Mouse (Mus musculus) kidney, embryonic 14.5 days (tissue): ENCODE data around the gene Kmo. TPM values are rescaled to one million over a fixed set of nuclear protein-coding genes. Genes with fewer than 3 reads are reported as not detected.

ENCODE experiments used
- ATAC-seq: fragments of 200-750 bp; cut with Nextera tagmentation; 2 replicates; pipeline ENCODE4 v1.8.0; 2017; ENCODE audit warnings: moderate number of reproducible peaks, mild to moderate bottlenecking, moderate TSS enrichment, moderate library complexity; ENCODE audit not compliant: low FRiP score, low TSS enrichment
- H3K27ac ChIP-seq: fragments of 300-500 bp; sonication (generic); 2 replicates; pipeline ENCODE4 v1.5.1; 2014; ENCODE audit warnings: low read depth, mild to moderate bottlenecking, low read length, moderate library complexity, mixed read lengths
- H3K27me3 ChIP-seq: fragments of 300-500 bp; sonication (generic); 2 replicates; pipeline ENCODE4 v1.6.1; 2014; ENCODE audit warnings: mild to moderate bottlenecking, low read length; ENCODE audit not compliant: control insufficient read depth, insufficient read depth
- H3K36me3 ChIP-seq: fragments of 300-500 bp; sonication (generic); 2 replicates; pipeline ENCODE4 v1.6.1; 2014; ENCODE audit warnings: low read length, mixed read lengths; ENCODE audit not compliant: control insufficient read depth, insufficient read depth
- H3K4me1 ChIP-seq: fragments of 300-500 bp; sonication (generic); 2 replicates; pipeline ENCODE4 v1.6.1; 2014; ENCODE audit warnings: low read length, mixed read lengths; ENCODE audit not compliant: control insufficient read depth, insufficient read depth
- H3K4me2 ChIP-seq: fragments of 300-500 bp; sonication (generic); replicated peaks from 2 replicates; pipeline ENCODE4 v1.6.1; 2014; ENCODE audit warnings: low read depth, mild to moderate bottlenecking, low read length
- H3K4me3 ChIP-seq: fragments of 300-500 bp; sonication (generic); 2 replicates; pipeline ENCODE4 v1.5.1; 2014; ENCODE audit warnings: mild to moderate bottlenecking, low read length
- H3K9ac ChIP-seq: fragments of 300-500 bp; sonication (generic); 2 replicates; pipeline ENCODE4 v1.6.1; 2014; ENCODE audit warnings: low read depth, mild to moderate bottlenecking, low read length, moderate library complexity
- H3K9me3 ChIP-seq: fragments of 300-500 bp; sonication (generic); 2 replicates; pipeline ENCODE4 v1.6.1; 2016; ENCODE audit warnings: low read length; ENCODE audit not compliant: control insufficient read depth
- WGBS: fragments of 180-500 bp; shearing (Covaris S2); extraction: QIAGEN DNeasy Blood & Tissue Kit; methylation state at CpG from one replicate; pipeline ENCODE4 v1.1.7; 2014; 5-methylcytosine and 5-hydroxymethylcytosine counted together
- polyA plus RNA-seq: library from polyadenylated mRNA; unstranded; fragments of >200 nt; fragmentation: Nextera tagmentation; extraction: Ambion mirVana; gene quantifications from 2 replicates; pipeline ENCODE4 v1.2.1, GENCODE M21; 2014

Gene Kmo
- polyA plus RNA-seq, 1 experiment from 2014 or later: not detected

DNA sequence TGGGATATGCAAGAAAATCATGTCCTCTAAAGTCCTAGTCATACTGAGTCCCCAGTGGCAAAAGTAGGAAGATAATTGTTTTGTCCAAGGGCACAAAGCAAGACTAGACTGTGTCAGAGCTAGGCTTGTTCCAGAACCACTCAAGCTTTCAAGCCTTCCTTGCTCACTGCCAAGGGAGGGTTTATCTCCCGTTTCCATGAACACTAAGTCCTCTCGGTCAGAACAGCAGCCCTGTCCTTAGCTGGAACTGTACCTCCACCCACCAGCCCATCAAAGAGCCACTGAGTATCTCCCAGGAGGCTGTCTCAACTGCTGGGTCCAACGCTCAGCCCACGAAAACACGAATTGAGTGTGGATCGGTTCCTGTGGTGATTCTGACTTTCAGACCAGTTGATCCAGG lies 54.9 kb downstream of the Kmo start:
- Histone ChIP-seq H3K4me1 (no peaks in the 10 kb centered on the region), H3K9me3 (no peaks in the 10 kb centered on the region), H3K27me3 (no peaks in the 10 kb centered on the region), H3K9ac (no peak overlapping the region), H3K4me3 (no peak overlapping the region), H3K27ac (no peak overlapping the region), H3K4me2 (no peak overlapping the region), H3K36me3 (no peaks in the 10 kb centered on the region)
- WGBS: 87% methylated on average over 6 of the region's 6 CpGs
- ATAC-seq: no peak

DNA sequence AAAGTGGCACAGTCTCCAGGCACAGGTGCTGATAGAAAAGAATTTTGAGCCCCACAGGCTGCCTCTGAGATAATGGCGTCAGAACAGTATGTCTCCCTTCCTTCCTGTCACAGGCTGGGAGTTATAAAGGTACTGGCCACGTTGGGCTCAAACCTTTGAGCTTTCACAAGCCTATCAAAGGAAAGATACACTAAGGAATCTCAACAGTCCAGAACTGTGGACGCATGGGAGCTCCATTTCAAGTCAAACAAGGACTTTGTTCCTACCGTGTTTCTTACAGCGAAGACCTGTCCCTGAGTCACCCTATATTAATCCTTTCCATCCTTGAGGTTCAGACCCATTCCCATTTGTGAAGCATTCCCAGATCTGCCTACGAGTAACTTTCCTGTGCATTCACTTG lies 57.3 kb downstream of the Kmo start:
- no peak for ATAC-seq
- Histone ChIP-seq H3K27ac (no peak overlapping the region), H3K4me3 (no peak overlapping the region), H3K9ac (no peak overlapping the region), H3K4me2 (no peak overlapping the region), H3K27me3 (no peaks in the 10 kb centered on the region), H3K9me3 (no peaks in the 10 kb centered on the region), H3K4me1 (no peaks in the 10 kb centered on the region), H3K36me3 (no peaks in the 10 kb centered on the region)
- 86% methylated on average over 6 of the region's 6 CpGs for WGBS

DNA sequence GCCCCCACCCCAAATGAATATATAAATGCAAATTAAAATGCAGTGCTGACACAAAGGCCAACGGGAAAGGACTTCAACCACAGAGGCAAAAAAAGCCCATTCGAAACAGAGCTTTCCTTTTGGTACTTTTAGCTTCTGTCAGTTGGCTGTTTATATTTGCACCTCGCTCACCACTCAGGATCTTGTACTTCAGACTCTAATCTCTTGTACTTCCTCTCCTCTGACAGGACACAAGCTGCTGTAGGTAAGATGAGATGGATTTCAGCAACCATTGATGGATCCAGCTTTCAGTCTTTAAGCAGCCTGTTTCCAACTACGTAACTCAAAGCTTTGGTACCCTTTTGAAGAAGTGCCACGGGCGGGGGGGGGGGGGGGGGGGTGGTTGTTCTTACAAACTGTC lies 60.8 kb downstream of the Kmo start:
- no peaks in the 10 kb centered on the region for H3K9me3 ChIP-seq
- no peak overlapping the region for H3K9ac ChIP-seq
- 83% methylated on average over 6 of the region's 6 CpGs for WGBS
- no peaks in the 10 kb centered on the region for H3K27me3 ChIP-seq
- ATAC-seq: no peak
- H3K4me1 ChIP-seq: no peaks in the 10 kb centered on the region
- H3K27ac ChIP-seq: no peak overlapping the region
- no peak overlapping the region for H3K4me3 ChIP-seq
- no peak overlapping the region for H3K4me2 ChIP-seq
- H3K36me3 ChIP-seq: peaks cover 4% of the 10 kb centered on the region; the same call in 1 of the 2 replicates

DNA sequence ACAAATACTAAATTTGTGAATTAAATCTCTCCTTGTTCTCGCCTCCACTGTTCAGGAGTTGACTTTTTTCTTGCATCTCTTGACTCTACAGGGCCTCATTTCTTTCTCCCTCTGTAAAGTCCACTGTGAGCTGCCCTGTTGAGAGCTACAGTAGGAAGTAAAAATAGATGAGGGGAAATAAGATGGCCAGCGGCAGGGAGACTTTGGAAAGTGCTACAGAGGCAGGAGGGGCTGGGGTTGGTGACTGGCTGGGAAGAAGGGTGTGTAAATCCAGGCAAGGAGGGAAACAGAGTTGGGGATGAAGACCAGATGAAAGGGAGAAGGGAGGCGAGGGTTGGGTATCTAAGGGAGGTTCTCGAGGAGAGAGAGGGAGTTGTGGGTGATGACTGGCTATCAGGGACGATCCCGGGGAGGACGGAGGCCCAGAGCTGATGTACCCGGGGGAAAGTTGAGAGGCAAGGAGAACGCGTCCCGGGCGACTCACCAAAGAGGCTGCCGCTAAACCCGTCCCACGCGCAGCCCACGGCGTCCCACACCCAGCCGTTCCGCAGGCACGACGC lies 71.6 kb downstream of the Kmo start:
- under 1% methylated on average over 22 of the region's 22 CpGs for WGBS
- Histone ChIP-seq H3K4me2 (peak overlapping the region; percentile 80), H3K9ac (peak overlapping the region; percentile 84), H3K4me3 (peak overlapping the region; percentile 62), H3K27ac (peak overlapping the region; percentile 65; the same call in 1 of the 2 replicates), H3K27me3 (no peaks in the 10 kb centered on the region), H3K4me1 (peaks cover 3% of the 10 kb centered on the region; the same call in 1 of the 2 replicates), H3K9me3 (no peaks in the 10 kb centered on the region), H3K36me3 (peaks cover 8% of the 10 kb centered on the region)
- no peak for ATAC-seq

DNA sequence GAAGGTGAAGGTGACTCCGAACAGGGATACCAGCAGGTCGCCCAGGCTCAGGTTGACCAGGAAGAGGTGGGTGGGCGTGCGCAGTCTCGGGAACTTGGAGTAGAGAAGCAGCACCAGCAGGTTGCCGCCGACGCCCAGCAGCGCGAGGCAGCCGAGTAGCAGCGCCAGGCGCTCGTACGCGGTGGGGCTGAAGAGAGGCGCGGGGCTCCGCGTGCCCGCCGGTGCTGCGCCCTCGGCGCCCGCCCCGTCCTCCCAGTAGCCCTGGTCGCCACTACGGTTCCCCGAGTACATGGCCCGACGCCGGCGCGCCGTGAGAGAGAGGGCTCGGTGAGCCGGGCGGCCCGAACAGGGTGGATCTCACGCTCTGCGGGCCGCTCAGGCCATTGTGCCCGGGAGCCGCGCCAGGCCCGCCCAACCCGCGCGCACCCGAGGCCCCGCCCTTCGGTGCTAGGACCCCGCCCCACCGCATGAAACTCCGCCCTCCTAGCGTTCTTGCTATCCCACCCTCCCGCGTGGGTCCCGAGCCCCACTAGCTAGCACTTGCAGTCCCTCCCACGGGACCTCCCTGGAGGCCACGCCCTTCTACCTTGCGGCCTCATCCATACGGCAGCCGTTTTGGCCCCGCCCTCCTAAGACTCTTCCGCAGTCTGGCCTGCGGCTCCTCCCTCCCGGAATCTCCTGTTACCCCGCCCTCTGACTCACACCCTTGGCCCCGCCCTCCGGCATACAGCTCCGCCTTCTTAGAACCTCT lies 72.2 kb downstream of the Kmo start, which contains the start of the genes Opn3 and Chml:
TSS of gene Opn3 (minus strand) at position 531 of the 751 bp plus-strand sequence.
TSS of gene Chml (minus strand) at position 656 of the 751 bp plus-strand sequence.
- H3K36me3 ChIP-seq: peaks cover 7% of the 10 kb centered on the region
- H3K9ac ChIP-seq: peak within 1 kb of the TSS; percentile 84
- peak within 1 kb of the TSS; percentile 65; the same call in 1 of the 2 replicates for H3K27ac ChIP-seq
- no peaks in the 10 kb centered on the region for H3K27me3 ChIP-seq
- H3K4me1 ChIP-seq: peaks cover 3% of the 10 kb centered on the region; the same call in 1 of the 2 replicates
- under 1% methylated on average over 68 of the region's 73 CpGs for WGBS
- no peaks in the 10 kb centered on the region for H3K9me3 ChIP-seq
- H3K4me3 ChIP-seq: peak within 1 kb of the TSS; percentile 62
- H3K4me2 ChIP-seq: peak within 1 kb of the TSS; percentile 80
- ATAC-seq: peak; percentile 99

DNA sequence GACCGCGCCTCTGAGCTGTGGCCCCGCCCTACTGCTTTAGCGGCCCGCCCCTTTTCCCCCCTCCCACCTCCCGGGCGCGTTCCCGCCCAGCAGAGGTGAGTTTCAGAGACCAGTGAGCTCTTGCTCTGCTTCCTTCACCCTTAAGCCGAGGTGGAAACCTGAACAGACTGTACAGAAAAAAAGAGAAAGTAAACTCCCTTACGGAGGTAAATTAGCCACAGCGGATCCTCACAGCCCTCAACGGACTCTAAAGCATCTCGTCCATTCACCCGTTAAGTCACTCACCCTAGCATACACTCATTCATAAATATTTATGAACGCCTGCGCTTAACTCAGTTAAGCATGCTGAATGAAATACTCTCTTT lies 72.8 kb downstream of the Kmo start:
- peak overlapping the region; percentile 49 for H3K4me2 ChIP-seq
- peaks cover 3% of the 10 kb centered on the region; the same call in 1 of the 2 replicates for H3K4me1 ChIP-seq
- H3K4me3 ChIP-seq: peak overlapping the region; percentile 62
- under 1% methylated on average over 17 of the region's 17 CpGs for WGBS
- no peak for ATAC-seq
- H3K36me3 ChIP-seq: peaks cover 2% of the 10 kb centered on the region
- H3K9me3 ChIP-seq: no peaks in the 10 kb centered on the region
- H3K27ac ChIP-seq: no peak overlapping the region
- H3K9ac ChIP-seq: peak overlapping the region; percentile 12; the same call in 1 of the 2 replicates
- no peaks in the 10 kb centered on the region for H3K27me3 ChIP-seq

DNA sequence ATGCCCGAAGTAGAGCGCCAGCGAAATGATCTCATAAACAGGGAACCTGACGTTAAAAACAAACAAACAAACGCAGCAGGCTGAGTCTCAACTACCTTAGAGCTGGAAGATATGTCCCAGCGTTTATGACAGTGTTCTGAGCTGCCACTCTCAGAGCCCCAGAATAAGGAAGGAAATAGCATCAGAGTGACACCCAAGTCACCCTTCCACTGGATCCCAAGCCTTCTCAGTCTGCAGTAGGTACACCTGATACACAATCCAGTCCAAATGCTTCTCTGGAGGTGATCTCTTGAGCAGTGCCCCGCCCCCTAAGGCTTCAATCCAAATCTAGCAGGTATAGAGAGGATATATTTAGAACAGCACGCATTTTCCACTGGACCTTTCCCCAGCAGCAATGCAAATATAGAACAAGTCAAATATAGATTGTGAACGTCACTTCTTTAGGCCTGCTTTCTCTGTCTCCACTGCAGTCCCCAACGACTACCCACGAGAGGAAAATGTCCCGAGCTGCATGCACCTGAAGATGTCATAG lies 73.3 kb downstream of the Kmo start:
- no peak; the same call in 1 of the 2 replicates for ATAC-seq
- Histone ChIP-seq H3K9me3 (no peaks in the 10 kb centered on the region), H3K27me3 (no peaks in the 10 kb centered on the region), H3K36me3 (no peaks in the 10 kb centered on the region), H3K9ac (peak overlapping the region; percentile 12; the same call in 1 of the 2 replicates), H3K27ac (no peak overlapping the region), H3K4me1 (peaks cover 3% of the 10 kb centered on the region; the same call in 1 of the 2 replicates), H3K4me2 (peak overlapping the region; percentile 49), H3K4me3 (peak overlapping the region; percentile 62)
- WGBS: 42% methylated on average over 12 of the region's 12 CpGs

DNA sequence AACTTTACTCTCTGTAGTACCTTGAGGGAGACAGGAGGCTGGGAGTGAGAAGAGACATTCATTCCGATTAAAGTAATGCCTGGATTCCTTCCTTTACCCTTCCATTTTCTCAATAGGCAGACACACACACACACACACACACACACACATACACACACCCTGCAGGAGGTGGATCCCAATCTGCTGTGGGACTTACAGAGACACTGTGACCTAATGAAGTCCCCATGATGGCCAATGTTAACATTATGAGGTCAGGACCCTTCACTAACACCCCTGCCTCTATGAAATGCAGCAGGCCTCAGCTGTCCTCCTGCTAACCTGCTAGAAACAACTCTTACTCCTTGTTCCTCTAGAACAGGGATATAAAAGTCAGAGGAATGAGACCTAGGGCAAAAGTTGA lies 78.1 kb downstream of the Kmo start, which contains the start of gene Wdr64:
TSS of gene Wdr64 (plus strand) at position 301 of the 400 bp plus-strand sequence.
- H3K4me3 ChIP-seq: no peak within 1 kb of the TSS
- H3K4me2 ChIP-seq: no peak within 1 kb of the TSS
- WGBS: 82% methylated on average over 1 of the region's 1 CpGs
- H3K27ac ChIP-seq: no peak within 1 kb of the TSS
- H3K9me3 ChIP-seq: no peaks in the 10 kb centered on the region
- no peaks in the 10 kb centered on the region for H3K36me3 ChIP-seq
- H3K4me1 ChIP-seq: no peaks in the 10 kb centered on the region
- no peaks in the 10 kb centered on the region for H3K27me3 ChIP-seq
- ATAC-seq: no peak
- no peak within 1 kb of the TSS for H3K9ac ChIP-seq

DNA sequence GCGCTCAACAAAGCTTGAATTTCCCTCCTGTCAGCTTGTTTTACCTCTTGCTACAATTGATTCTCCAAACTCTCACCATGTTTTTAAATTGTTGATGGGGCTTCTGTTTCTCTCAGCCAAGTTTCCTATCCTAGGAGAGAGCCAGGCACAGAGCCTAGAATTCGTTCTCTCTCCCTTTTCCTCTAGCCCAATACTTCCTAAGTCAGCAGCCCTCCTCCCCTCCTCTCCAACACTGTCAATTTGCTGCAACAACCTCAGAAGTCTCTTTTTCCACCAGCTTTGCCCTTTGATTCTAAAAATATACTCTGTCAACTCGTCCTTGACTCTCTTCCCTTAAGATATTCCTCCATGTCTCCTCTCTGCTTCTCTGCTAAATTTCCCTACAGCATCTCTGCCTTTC lies 79.2 kb downstream of the Kmo start:
- no peak overlapping the region for H3K27ac ChIP-seq
- no peak for ATAC-seq
- no peaks in the 10 kb centered on the region for H3K27me3 ChIP-seq
- 54% methylated on average over 3 of the region's 3 CpGs for WGBS
- no peak overlapping the region for H3K9ac ChIP-seq
- H3K4me1 ChIP-seq: no peaks in the 10 kb centered on the region
- no peaks in the 10 kb centered on the region for H3K9me3 ChIP-seq
- H3K4me3 ChIP-seq: no peak overlapping the region
- H3K4me2 ChIP-seq: no peak overlapping the region
- no peaks in the 10 kb centered on the region for H3K36me3 ChIP-seq
